Comparison of ENCODE assay signal across 8 mouse cellular contexts in genomic region chr2:152764172-152765044, GRCm38 (mm10). TPM values are rescaled to one million over a fixed set of nuclear protein-coding genes. Genes with fewer than 3 reads are reported as not detected.
DNase-seq lines count a peak whose midpoint lies in the region; ATAC-seq and TF ChIP-seq lines count a peak whose summit lies in the region.

No protein-coding gene starts in this region.

- no peaks in the 10 kb centered on the region for H3K9me3 ChIP-seq in MEL (replicated peaks; ENCODE audit: insufficient read depth, low read length)
- H3K9me3 ChIP-seq in heart, postnatal 0 days (replicated peaks; ENCODE audit: control insufficient read depth, low read length) = no peaks in the 10 kb centered on the region

- TF ChIP-seq RAD21 in MEL (IDR thresholded peaks at IDR 0.05; ENCODE audit: low read depth, low read length) = no peak

- peaks cover 0 to 38% of the 10 kb centered on the region in 2 experiments; a peak in 3 of 4 replicates for H3K4me1 ChIP-seq in MEL (ENCODE audit: control insufficient read depth in 1 of 2, insufficient read depth in 2 of 2, low read length in 2 of 2)
- peaks cover 3% of the 10 kb centered on the region for H3K4me1 ChIP-seq in heart, postnatal 0 days (ENCODE audit: control insufficient read depth, insufficient read depth)

- 12% methylated on average over 13 of the region's 14 CpGs for WGBS in heart, postnatal 0 days

- H3K27me3 ChIP-seq in MEL (ENCODE audit: control insufficient read depth in 1 of 2, insufficient read depth in 2 of 2, low read length in 2 of 2) = no peaks in the 10 kb centered on the region
- H3K27me3 ChIP-seq in heart, postnatal 0 days (ENCODE audit: control insufficient read depth, insufficient read depth, low read length) = no peaks in the 10 kb centered on the region

- peaks cover 0 to 22% of the 10 kb centered on the region in 2 experiments; a peak in 2 of 4 replicates for H3K36me3 ChIP-seq in MEL (ENCODE audit: control insufficient read depth in 1 of 2, insufficient read depth in 2 of 2, low read length in 2 of 2)
- no peaks in the 10 kb centered on the region for H3K36me3 ChIP-seq in heart, postnatal 0 days (replicated peaks; ENCODE audit: control insufficient read depth, insufficient read depth, low read length)

- DNase-seq in 416B (ENCODE audit: low read depth) (peak; percentile 42), MEL (ENCODE audit: low read depth, low spot score) (peak; percentile 56)
- DNase-seq in heart, postnatal 0 days (ENCODE audit: low spot score) = no peak
- DNase-seq in lung, postnatal 25 days (ENCODE audit: low spot score) = peak; percentile 41
- DNase-seq in cerebellum, adult 18-20 months = no peak
- DNase-seq in layer of hippocampus, postnatal 10 days (ENCODE audit: low spot score in 2 of 2) = no peak
- DNase-seq in thymus, postnatal 36 days = no peak
- DNase-seq in thymus, postnatal 4 days = no peak

- no peak for TF ChIP-seq POLR2A in MEL (IDR thresholded peaks at IDR 0.05; ENCODE audit: control insufficient read depth in 1 of 2, insufficient read depth in 1 of 2, low read depth in 1 of 2, low read length in 2 of 2, poor library complexity in 1 of 2)

- H3K9ac ChIP-seq in MEL (ENCODE audit: control insufficient read depth, low read depth, low read length, poor library complexity, severe bottlenecking) = peak overlapping the region; percentile 10
- peak overlapping the region; percentile 41 for H3K9ac ChIP-seq in heart, postnatal 0 days (replicated peaks; ENCODE audit: low read depth, low read length)

- peak overlapping the region; percentile 41 for H3K4me2 ChIP-seq in heart, postnatal 0 days (ENCODE audit: low read depth, low read length)

- H3K4me3 ChIP-seq in MEL (ENCODE audit: control insufficient read depth in 1 of 2, insufficient read depth in 1 of 2, low read depth in 2 of 2, low read length in 2 of 2) = no peak overlapping the region
- no peak overlapping the region for H3K4me3 ChIP-seq in heart, postnatal 0 days (ENCODE audit: low read depth, low read length)

- ATAC-seq in heart, postnatal 0 days (ENCODE audit: insufficient read depth, low read depth) = peak; percentile 37; the same call in 1 of the 2 replicates

- TF ChIP-seq EP300 in MEL (IDR thresholded peaks at IDR 0.05; ENCODE audit: low read depth in 1 of 2, low read length in 2 of 2) = no peak
- TF ChIP-seq EP300 in heart, postnatal 0 days (IDR thresholded peaks at IDR 0.05; ENCODE audit: low read depth) = no peak

- no peak overlapping the region for H3K27ac ChIP-seq in MEL (ENCODE audit: control insufficient read depth, low read depth, low read length)
- H3K27ac ChIP-seq in heart, postnatal 0 days (ENCODE audit: low read depth) = peak overlapping the region; percentile 62

- no peaks in the 10 kb centered on the region for H3K79me2 ChIP-seq in MEL (ENCODE audit: control insufficient read depth, insufficient read depth, low read length, poor library complexity)

- no peak for TF ChIP-seq CTCF in MEL (IDR thresholded peaks at IDR 0.05 in 2 of 3, conservative IDR thresholded peaks at IDR 0.05 in 1 of 3; ENCODE audit: control insufficient read depth in 1 of 3, insufficient read depth in 1 of 3, low read depth in 2 of 3, low read length in 3 of 3, poor library complexity in 1 of 3, severe bottlenecking in 1 of 3)
- no peak for TF ChIP-seq CTCF in heart, postnatal 0 days (IDR thresholded peaks at IDR 0.05; ENCODE audit: low read depth)

TF ChIP-seq in MEL, 35 proteins besides CTCF, POLR2A, EP300 and RAD21:
- TF ChIP-seq CHD1 (IDR thresholded peaks at IDR 0.05; ENCODE audit: low read depth, low read length) = no peak
- no peak for TF ChIP-seq ELF1 (IDR thresholded peaks at IDR 0.05; ENCODE audit: low read depth, low read length)
- TF ChIP-seq ETS1 (IDR thresholded peaks at IDR 0.05; ENCODE audit: low read depth, low read length) = no peak
- TF ChIP-seq MAFK (IDR thresholded peaks at IDR 0.05; ENCODE audit: borderline replicate concordance, low read depth, low read length) = no peak
- TF ChIP-seq SIN3A (IDR thresholded peaks at IDR 0.05; ENCODE audit: low read length) = 0 out of 2 replicates have a peak, but pooled peaks have one; percentile 1
- TF ChIP-seq CHD2 (IDR thresholded peaks at IDR 0.05; ENCODE audit: low read length) = no peak
- no peak for TF ChIP-seq MYC (IDR thresholded peaks at IDR 0.05; ENCODE audit: low read depth, low read length)

RNA-seq across cellular contexts. Expression of gene Cox4i2, which starts 10.4 kb away (rescaled TPM):
- total RNA-seq in MEL (2012; rRNA removed) = not detected in 2 replicates
- under 1 TPM in 1 of 2 experiments, not detected in 1; 0.17 TPM for polyA plus RNA-seq in MEL (2012; ENCODE audit: insufficient read depth in 1 of 2, insufficient read length in 2 of 2, low read depth in 1 of 2, low replicate concordance in 2 of 2, missing spikeins in 1 of 2)
- total RNA-seq in heart, postnatal 0 days (2014; rRNA removed; ENCODE audit: low replicate concordance) = 13.4 and 29.9 TPM in 2 replicates
- 17.0 and 21.4 TPM in 2 replicates for polyA plus RNA-seq in heart, postnatal 0 days (2015; fragmentation: Nextera tagmentation; extraction: Ambion mirVana)
- total RNA-seq in layer of hippocampus, postnatal 10 days (2021) = 1 to 10 TPM; 2.1 to 2.5 TPM

RNA-seq across cellular contexts. Expression of gene Id1, which starts 28.4 kb away (rescaled TPM):
- total RNA-seq in MEL (2012; rRNA removed) = 59.8 and 102 TPM in 2 replicates
- 100 to 1,000 TPM in 1 of 2 experiments, not detected in 1; 486 TPM for polyA plus RNA-seq in MEL (2012; ENCODE audit: insufficient read depth in 1 of 2, insufficient read length in 2 of 2, low read depth in 1 of 2, low replicate concordance in 2 of 2, missing spikeins in 1 of 2)
- total RNA-seq in heart, postnatal 0 days (2014; rRNA removed; ENCODE audit: low replicate concordance) = 146 and 188 TPM in 2 replicates
- polyA plus RNA-seq in heart, postnatal 0 days (2015; fragmentation: Nextera tagmentation; extraction: Ambion mirVana) = 46.7 and 59.3 TPM in 2 replicates
- total RNA-seq in layer of hippocampus, postnatal 10 days (2021) = 10 to 100 TPM; 29.0 to 31.2 TPM

Comparison
In these comparisons a context has a peak if more than half of its experiments do, and no peak if none do; other contexts are left out.
1. DNase-seq: peak in 416B (single experiment), MEL (single experiment) and lung, postnatal 25 days (single experiment); none in heart, postnatal 0 days (single experiment), cerebellum, adult 18-20 months (0 of 2), layer of hippocampus, postnatal 10 days (0 of 2), thymus, postnatal 36 days (0 of 2) and thymus, postnatal 4 days (single experiment).